Mouse (Mus musculus) cortical plate, adult 2 months (tissue): ENCODE results near the gene Mta1.

ENCODE experiments used
- CTCF ChIP-seq: fragments of 200-500 bp; IDR thresholded peaks from 2 replicates; pipeline ENCODE4 v1.5.1; 2011; ENCODE audit warnings: mild to moderate bottlenecking, control low read depth, low read length; ENCODE audit not compliant: insufficient read depth; ENCODE audit errors: extremely low read depth
- POLR2A ChIP-seq: fragments of 200-500 bp; IDR thresholded peaks from 2 replicates; pipeline ENCODE4 v1.6.1; 2011; ENCODE audit warnings: mild to moderate bottlenecking, low read length, control low read depth; ENCODE audit not compliant: insufficient read depth; ENCODE audit errors: extremely low read depth

DNA sequence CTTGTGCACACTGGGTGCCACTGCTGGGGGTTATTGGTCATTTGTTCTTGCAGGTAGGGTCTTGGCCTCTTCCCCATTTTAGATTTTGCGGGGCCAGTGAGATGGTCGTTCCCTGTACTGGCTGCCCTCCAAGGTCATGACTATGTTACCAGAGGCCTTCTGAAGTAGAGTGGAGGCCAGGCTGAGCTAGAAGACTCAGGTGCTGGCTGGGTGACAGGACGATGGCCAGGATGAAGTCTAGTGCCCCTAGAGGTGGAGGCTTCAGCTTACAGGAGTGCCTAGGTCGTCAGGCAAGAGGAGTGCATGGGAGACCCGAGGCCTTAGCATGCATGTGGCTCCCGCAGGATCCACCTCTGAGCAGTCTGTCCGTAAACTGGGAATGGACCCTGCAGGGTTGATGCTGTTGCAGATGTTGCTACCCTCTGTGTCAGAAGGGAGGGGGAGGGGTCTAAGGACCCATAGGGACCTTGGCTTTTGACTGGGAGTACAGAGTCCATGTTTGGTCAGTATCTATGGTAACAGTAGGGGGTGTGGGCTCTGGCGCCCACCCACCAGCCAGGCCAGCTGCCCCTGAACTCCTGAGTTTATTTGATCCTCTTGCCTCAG, 5.9 kb downstream of the Mta1 start:
- peak; percentile 24; the same call in 1 of the 2 replicates for TF ChIP-seq CTCF
- TF ChIP-seq POLR2A: no peak
